10 mouse cellular contexts compared by ENCODE assay signal in genomic region chr11:95875804-95876203, GRCm38 (mm10). TPM values are rescaled to one million over a fixed set of nuclear protein-coding genes. Genes with fewer than 3 reads are reported as not detected.
A peak's percentile ranks its signal among the peaks of the same experiment; 100 is the strongest.
DNase-seq lines count a peak whose midpoint lies in the region; ATAC-seq and TF ChIP-seq lines count a peak whose summit lies in the region.
"Had no signal": no experiment of that assay in that cellular context is flagged by ENCODE, and none has a peak within 500 bp of the region (broad histone marks: within the 10 kb centered on the region; RNA-seq: fewer than 3 reads in every experiment).

No protein-coding gene starts in this region.

- no peak for TF ChIP-seq EP300 in ES-Bruce4 (IDR thresholded peaks at IDR 0.05; ENCODE audit: insufficient read depth, low read depth, low read length)

- no peaks in the 10 kb centered on the region for H3K36me3 ChIP-seq in heart, embryonic 13.5 days
- H3K36me3 ChIP-seq in ES-Bruce4 (ENCODE audit: control insufficient read depth, insufficient read depth, low read length, poor library complexity, severe bottlenecking), result no peaks in the 10 kb centered on the region
- H3K36me3 ChIP-seq in embryonic facial prominence, embryonic 13.5 days, result no peaks in the 10 kb centered on the region
- no peaks in the 10 kb centered on the region for H3K36me3 ChIP-seq in midbrain, embryonic 16.5 days (ENCODE audit: control insufficient read depth, insufficient read depth, low read length)
- H3K36me3 ChIP-seq: limb, embryonic 15.5 days had no signal

- DNase-seq in heart, adult 9 months (ENCODE audit: low spot score in 2 of 2), result no peak
- no peak for DNase-seq in ovary, postnatal 14 days (ENCODE audit: low spot score)
- no peak for DNase-seq in layer of hippocampus, adult 11-12 months (ENCODE audit: low spot score)
- DNase-seq in left cerebral cortex, adult 2 months (ENCODE audit: extremely low spot score in 1 of 2, low spot score in 2 of 2), result no peak

- peak overlapping the region; percentile 30; the same call in 1 of the 2 replicates for H3K4me2 ChIP-seq in heart, embryonic 13.5 days
- H3K4me2 ChIP-seq in embryonic facial prominence, embryonic 13.5 days, result peak overlapping the region; percentile 24
- peak overlapping the region; percentile 29 for H3K4me2 ChIP-seq in midbrain, embryonic 16.5 days (ENCODE audit: low read length)
- H3K4me2 ChIP-seq: limb, embryonic 15.5 days had no signal

- TF ChIP-seq CTCF in ES-Bruce4 (IDR thresholded peaks at IDR 0.05; ENCODE audit: low read depth, low read length), result no peak
- TF ChIP-seq CTCF in left cerebral cortex, adult 2 months (IDR thresholded peaks at IDR 0.05), result no peak

- H3K9me3 ChIP-seq in heart, embryonic 13.5 days, result no peaks in the 10 kb centered on the region
- no peaks in the 10 kb centered on the region for H3K9me3 ChIP-seq in ES-Bruce4 (replicated peaks; ENCODE audit: control insufficient read depth, insufficient read depth, low read length, poor library complexity, severe bottlenecking)
- H3K9me3 ChIP-seq in embryonic facial prominence, embryonic 13.5 days, result no peaks in the 10 kb centered on the region
- H3K9me3 ChIP-seq in midbrain, embryonic 16.5 days (replicated peaks; ENCODE audit: control insufficient read depth, low read length, poor library complexity, severe bottlenecking), result no peaks in the 10 kb centered on the region
- H3K9me3 ChIP-seq: limb, embryonic 15.5 days had no signal

- H3K4me3 ChIP-seq in heart, embryonic 13.5 days, result no peak overlapping the region
- peak overlapping the region; percentile 78 for H3K4me3 ChIP-seq in ES-Bruce4 (ENCODE audit: low read depth, low read length)
- H3K4me3 ChIP-seq in embryonic facial prominence, embryonic 13.5 days, result no peak overlapping the region
- no peak overlapping the region for H3K4me3 ChIP-seq in midbrain, embryonic 16.5 days (ENCODE audit: low read depth, low read length)
- H3K4me3 ChIP-seq in left cerebral cortex, adult 2 months, result no peak overlapping the region
- H3K4me3 ChIP-seq: limb, embryonic 15.5 days had no signal

- H3K4me1 ChIP-seq in heart, embryonic 13.5 days, result no peaks in the 10 kb centered on the region
- no peaks in the 10 kb centered on the region for H3K4me1 ChIP-seq in ES-Bruce4 (ENCODE audit: control insufficient read depth, insufficient read depth, low read length)
- H3K4me1 ChIP-seq in embryonic facial prominence, embryonic 13.5 days, result no peaks in the 10 kb centered on the region
- H3K4me1 ChIP-seq in midbrain, embryonic 16.5 days (ENCODE audit: control insufficient read depth, insufficient read depth, low read length), result no peaks in the 10 kb centered on the region
- H3K4me1 ChIP-seq: limb, embryonic 15.5 days had no signal

- intact Hi-C loops in left cerebral cortex, adult 2 months (cut with DNase I), result loop anchor here (5.0 to 10.0 kb wide), 3 partner anchors 101 to 259 kb away; partner anchors contain the start of genes Snf8 and Ttll6

- ATAC-seq in heart, embryonic 13.5 days (ENCODE audit: extremely low read depth, insufficient number of reproducible peaks, low FRiP score, low TSS enrichment), result no peak
- no peak for ATAC-seq in embryonic facial prominence, embryonic 13.5 days (ENCODE audit: insufficient number of reproducible peaks, insufficient read depth, low FRiP score, low TSS enrichment, low read depth)
- no peak for ATAC-seq in midbrain, embryonic 16.5 days

- 17% methylated on average over 9 of the region's 9 CpGs for WGBS in heart, embryonic 13.5 days
- WGBS in embryonic facial prominence, embryonic 13.5 days, result 22% methylated on average over 9 of the region's 9 CpGs
- 24% methylated on average over 9 of the region's 9 CpGs for WGBS in midbrain, embryonic 16.5 days

- peaks cover 7% of the 10 kb centered on the region; the same call in 1 of the 2 replicates for H3K27me3 ChIP-seq in heart, embryonic 13.5 days (replicated peaks)
- no peaks in the 10 kb centered on the region for H3K27me3 ChIP-seq in ES-Bruce4 (ENCODE audit: control insufficient read depth, insufficient read depth, low read length, poor library complexity, severe bottlenecking)
- H3K27me3 ChIP-seq in embryonic facial prominence, embryonic 13.5 days, result peaks cover 6% of the 10 kb centered on the region; the same call in 1 of the 2 replicates
- no peaks in the 10 kb centered on the region for H3K27me3 ChIP-seq in midbrain, embryonic 16.5 days (ENCODE audit: control insufficient read depth, insufficient read depth, low read depth, low read length)

- no peak overlapping the region for H3K9ac ChIP-seq in heart, embryonic 13.5 days
- 0 out of 2 replicates have a peak overlapping the region, but pooled peaks have one; percentile 9 for H3K9ac ChIP-seq in ES-Bruce4 (ENCODE audit: low read depth, poor library complexity, severe bottlenecking)
- 0 out of 2 replicates have a peak overlapping the region, but pooled peaks have one; percentile 16 for H3K9ac ChIP-seq in embryonic facial prominence, embryonic 13.5 days
- no peak overlapping the region for H3K9ac ChIP-seq in midbrain, embryonic 16.5 days (ENCODE audit: low read depth, low read length)
- H3K9ac ChIP-seq: limb, embryonic 15.5 days had no signal

- TF ChIP-seq POLR2A in ES-Bruce4 (IDR thresholded peaks at IDR 0.05; ENCODE audit: insufficient read depth, low read length), result no peak

- no peak overlapping the region for H3K27ac ChIP-seq in heart, embryonic 13.5 days (replicated peaks)
- H3K27ac ChIP-seq in ES-Bruce4 (ENCODE audit: insufficient read depth, low read length), result no peak overlapping the region
- H3K27ac ChIP-seq in embryonic facial prominence, embryonic 13.5 days, result no peak overlapping the region
- no peak overlapping the region for H3K27ac ChIP-seq in midbrain, embryonic 16.5 days (ENCODE audit: low read length)
- no peak overlapping the region for H3K27ac ChIP-seq in left cerebral cortex, adult 2 months
- H3K27ac ChIP-seq: limb, embryonic 15.5 days had no signal

RNA-seq across cellular contexts. Expression of gene Abi3, which starts 33.5 kb away (rescaled TPM):
- polyA plus RNA-seq in heart, embryonic 13.5 days (2015; fragmentation: Nextera tagmentation; extraction: Ambion mirVana), result 17.0 and 17.3 TPM in 2 replicates
- 1.1 and 1.3 TPM in 2 replicates for polyA plus RNA-seq in ES-Bruce4 (2011; ENCODE audit: insufficient read depth, insufficient read length, low read depth, missing spikeins)
- 4.4 and 7.9 TPM in 2 replicates for polyA plus RNA-seq in embryonic facial prominence, embryonic 13.5 days (2015; fragmentation: Nextera tagmentation; extraction: Ambion mirVana)
- polyA plus RNA-seq in midbrain, embryonic 16.5 days (2015; fragmentation: Nextera tagmentation; extraction: Ambion mirVana), result 1.2 and 1.9 TPM in 2 replicates
- total RNA-seq in left cerebral cortex, adult 2 months (2021), result 1 to 10 TPM; 7.6 to 9.4 TPM

RNA-seq across cellular contexts. Expression of gene Gngt2, which starts 38.8 kb away (rescaled TPM):
- polyA plus RNA-seq in heart, embryonic 13.5 days (2015; fragmentation: Nextera tagmentation; extraction: Ambion mirVana), result 36.6 and 41.4 TPM in 2 replicates
- 7.9 and 9.4 TPM in 2 replicates for polyA plus RNA-seq in ES-Bruce4 (2011; ENCODE audit: insufficient read depth, insufficient read length, low read depth, missing spikeins)
- 12.9 and 13.3 TPM in 2 replicates for polyA plus RNA-seq in embryonic facial prominence, embryonic 13.5 days (2015; fragmentation: Nextera tagmentation; extraction: Ambion mirVana)
- 2.6 TPM in 2 replicates for polyA plus RNA-seq in midbrain, embryonic 16.5 days (2015; fragmentation: Nextera tagmentation; extraction: Ambion mirVana)
- total RNA-seq in left cerebral cortex, adult 2 months (2021), result 1 to 10 TPM; 2.3 to 3.3 TPM

RNA-seq across cellular contexts. Expression of gene B4galnt2, which starts 38.9 kb away (rescaled TPM):
- 0.21 TPM in 1 of 2 replicates, not detected in the other for polyA plus RNA-seq in heart, embryonic 13.5 days (2015; fragmentation: Nextera tagmentation; extraction: Ambion mirVana)
- 3.1 and 4.5 TPM in 2 replicates for polyA plus RNA-seq in ES-Bruce4 (2011; ENCODE audit: insufficient read depth, insufficient read length, low read depth, missing spikeins)
- polyA plus RNA-seq in embryonic facial prominence, embryonic 13.5 days (2015; fragmentation: Nextera tagmentation; extraction: Ambion mirVana), result 0.11 and 0.45 TPM in 2 replicates
- polyA plus RNA-seq in midbrain, embryonic 16.5 days (2015; fragmentation: Nextera tagmentation; extraction: Ambion mirVana), result not detected in 2 replicates
- not detected for total RNA-seq in left cerebral cortex, adult 2 months (2021)
- total RNA-seq: gastrocnemius, postnatal 10 days had no signal
- polyA plus RNA-seq: limb, embryonic 15.5 days had no signal

RNA-seq across cellular contexts. Expression of gene Phospho1, which starts 51.5 kb away (rescaled TPM):
- polyA plus RNA-seq in heart, embryonic 13.5 days (2015; fragmentation: Nextera tagmentation; extraction: Ambion mirVana), result 1.8 and 2.2 TPM in 2 replicates
- polyA plus RNA-seq in ES-Bruce4 (2011; ENCODE audit: insufficient read depth, insufficient read length, low read depth, missing spikeins), result 5.8 and 6.5 TPM in 2 replicates
- 2.3 and 4.6 TPM in 2 replicates for polyA plus RNA-seq in embryonic facial prominence, embryonic 13.5 days (2015; fragmentation: Nextera tagmentation; extraction: Ambion mirVana)
- 0.43 and 0.45 TPM in 2 replicates for polyA plus RNA-seq in midbrain, embryonic 16.5 days (2015; fragmentation: Nextera tagmentation; extraction: Ambion mirVana)
- total RNA-seq in left cerebral cortex, adult 2 months (2021), result 10 to 100 TPM; 75.1 to 80.4 TPM

Comparison
In these comparisons a context has a peak if more than half of its experiments do, and no peak if none do; other contexts are left out.
1. H3K9ac ChIP-seq: peak in ES-Bruce4 (single experiment) and embryonic facial prominence, embryonic 13.5 days (single experiment); none in heart, embryonic 13.5 days (single experiment) and midbrain, embryonic 16.5 days (single experiment).
2. Peak in every context shown above with its lines, with median percentiles within 50 percentile points of each other: H3K4me2 ChIP-seq.